Mouse (Mus musculus): ENCODE measurements around the gene Hhipl1.

DNA sequence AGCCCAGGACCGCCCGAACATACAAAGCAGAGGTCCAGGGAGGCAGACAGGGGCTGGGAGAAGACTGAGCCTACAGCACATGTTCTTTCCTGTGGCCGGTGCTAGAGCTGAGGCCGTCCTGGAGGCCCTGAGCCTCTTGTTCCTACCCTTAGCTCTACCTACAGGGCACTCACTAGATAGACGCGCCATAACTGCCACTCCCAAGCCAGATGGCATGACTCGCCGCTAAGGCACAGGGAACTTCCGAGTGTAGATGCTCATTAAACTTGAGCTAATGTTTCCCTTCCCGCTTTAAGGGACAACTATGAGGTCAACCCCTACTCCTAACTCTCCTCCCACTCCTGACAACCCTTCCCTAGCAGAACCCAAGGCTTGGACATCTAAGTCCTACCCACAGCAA is 37.1 kb upstream of the Hhipl1 start:
- TF ChIP-seq CTCF (IDR thresholded peaks at IDR 0.05; ENCODE audit: control insufficient read depth, insufficient read depth, insufficient read length) (no peak), MYOG (IDR thresholded peaks at IDR 0.05; ENCODE audit: control insufficient read depth, extremely low read depth, insufficient read length) (no peak), MAX (IDR thresholded peaks at IDR 0.05) (peak; percentile 33)
